Mouse (Mus musculus) fibroblast of lung, adult 2 months (primary cell): ENCODE measurements around the gene Spocd1.
"Not testable (repeated sequence)": the region's sequence is repeated elsewhere in the genome, so short reads cannot be mapped to it uniquely, and the experiment has no call there.

Experiments
- DNase-seq: peaks from one replicate; pipeline ENCODE4 v3.0.0-alpha.2; 2011; ENCODE audit warnings: low read depth

Spocd1 gene

DNA sequence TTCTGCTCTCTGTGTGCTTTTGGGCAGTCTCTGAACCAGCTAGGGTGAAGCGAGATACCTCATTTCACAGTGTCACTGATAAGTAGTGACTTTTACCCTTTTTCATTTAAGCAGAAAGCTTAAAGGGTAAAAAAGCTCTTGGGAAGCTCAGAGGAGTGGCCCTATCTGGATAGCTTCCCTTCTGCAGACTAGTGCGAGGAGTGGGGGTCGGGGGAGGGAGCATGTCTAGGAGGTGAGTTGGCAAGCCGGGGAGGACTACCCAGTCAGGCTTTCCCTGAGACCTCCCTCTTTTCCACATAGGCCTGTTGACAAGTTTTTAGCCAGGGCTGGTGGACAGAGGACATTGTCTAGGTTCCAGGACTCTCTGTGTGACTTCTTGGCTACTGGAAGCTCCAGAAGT is at the start of gene Spocd1:
Gene Spocd1, plus strand, starts transcription at position 301 of the 400 bp plus-strand sequence.
- no peak for DNase-seq

DNA sequence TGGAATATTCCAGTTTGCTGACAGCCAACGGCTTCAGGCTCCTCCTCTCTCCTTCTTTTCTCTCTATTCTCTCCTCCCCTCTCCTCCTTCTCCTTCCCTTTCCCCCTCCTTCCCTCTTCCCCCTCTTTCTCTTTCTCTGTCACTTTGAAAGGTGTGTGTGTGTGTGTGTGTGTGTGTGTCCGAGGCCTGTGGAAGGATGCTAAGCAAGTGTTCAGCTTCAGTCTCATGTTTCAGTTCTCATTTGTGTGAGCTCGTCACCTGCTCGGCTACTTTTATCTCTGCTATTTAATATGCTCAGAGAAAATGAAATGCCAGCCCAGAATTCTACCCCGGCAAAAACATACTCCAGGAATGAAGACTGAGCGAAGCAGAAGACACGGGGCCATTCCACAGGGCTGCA is 48.4 kb upstream of the Spocd1 start:
- no peak for DNase-seq

DNA sequence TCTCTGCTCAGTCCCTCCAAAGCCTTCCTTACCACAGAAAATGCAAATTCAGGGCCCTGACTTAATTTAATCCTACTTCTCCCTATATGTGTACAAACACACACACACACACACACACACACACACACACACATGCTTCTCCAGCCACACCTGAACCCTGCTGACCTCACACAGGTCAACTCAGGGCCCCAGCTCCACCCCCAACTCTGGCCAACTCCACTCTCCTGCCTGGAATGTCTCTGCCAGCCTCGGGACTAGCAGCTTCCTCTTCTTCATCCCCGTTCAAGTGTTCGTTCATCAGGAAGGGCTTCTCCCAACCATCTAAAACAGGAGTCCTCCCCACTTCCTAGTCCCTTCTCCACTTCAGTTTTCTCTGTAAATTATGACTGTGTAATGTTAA is 47.4 kb upstream of the Spocd1 start:
- no peak for DNase-seq

DNA sequence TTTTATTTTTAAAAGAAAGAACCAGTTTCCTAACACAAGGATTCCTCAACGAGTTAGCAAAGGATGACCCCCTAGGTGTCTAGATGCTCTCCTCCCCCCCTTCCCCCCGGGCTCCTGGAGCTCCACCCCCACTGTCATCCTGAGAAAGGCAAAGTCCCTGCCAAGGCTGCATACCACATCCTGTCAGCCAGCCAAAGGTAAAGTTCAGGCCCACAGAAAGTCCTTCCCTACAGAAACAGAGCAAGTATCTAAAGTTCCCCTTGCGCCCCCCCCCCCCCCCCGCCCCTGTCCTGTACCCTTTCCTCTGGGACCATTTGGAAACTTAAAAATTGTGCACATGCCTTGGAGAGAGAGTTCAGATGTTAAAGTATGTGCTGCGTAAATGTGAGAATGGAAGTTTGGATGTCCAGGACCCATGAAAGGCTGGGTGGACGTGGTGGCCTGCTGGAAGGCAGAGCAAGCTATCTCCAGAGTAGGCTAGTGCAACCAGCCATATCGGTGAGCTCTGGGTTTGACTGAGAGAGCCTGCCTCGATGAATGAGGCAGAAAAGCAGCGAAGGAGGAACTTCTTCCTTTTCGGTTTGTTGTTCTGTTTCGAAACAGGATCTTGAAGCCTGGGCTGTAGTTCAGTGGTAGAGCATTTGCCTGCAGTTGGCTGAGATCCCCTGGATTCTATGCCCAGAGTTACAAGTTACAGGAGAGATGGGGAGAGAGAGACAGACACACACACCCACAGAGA is 46.3 kb upstream of the Spocd1 start:
- peak; percentile 29 for DNase-seq

DNA sequence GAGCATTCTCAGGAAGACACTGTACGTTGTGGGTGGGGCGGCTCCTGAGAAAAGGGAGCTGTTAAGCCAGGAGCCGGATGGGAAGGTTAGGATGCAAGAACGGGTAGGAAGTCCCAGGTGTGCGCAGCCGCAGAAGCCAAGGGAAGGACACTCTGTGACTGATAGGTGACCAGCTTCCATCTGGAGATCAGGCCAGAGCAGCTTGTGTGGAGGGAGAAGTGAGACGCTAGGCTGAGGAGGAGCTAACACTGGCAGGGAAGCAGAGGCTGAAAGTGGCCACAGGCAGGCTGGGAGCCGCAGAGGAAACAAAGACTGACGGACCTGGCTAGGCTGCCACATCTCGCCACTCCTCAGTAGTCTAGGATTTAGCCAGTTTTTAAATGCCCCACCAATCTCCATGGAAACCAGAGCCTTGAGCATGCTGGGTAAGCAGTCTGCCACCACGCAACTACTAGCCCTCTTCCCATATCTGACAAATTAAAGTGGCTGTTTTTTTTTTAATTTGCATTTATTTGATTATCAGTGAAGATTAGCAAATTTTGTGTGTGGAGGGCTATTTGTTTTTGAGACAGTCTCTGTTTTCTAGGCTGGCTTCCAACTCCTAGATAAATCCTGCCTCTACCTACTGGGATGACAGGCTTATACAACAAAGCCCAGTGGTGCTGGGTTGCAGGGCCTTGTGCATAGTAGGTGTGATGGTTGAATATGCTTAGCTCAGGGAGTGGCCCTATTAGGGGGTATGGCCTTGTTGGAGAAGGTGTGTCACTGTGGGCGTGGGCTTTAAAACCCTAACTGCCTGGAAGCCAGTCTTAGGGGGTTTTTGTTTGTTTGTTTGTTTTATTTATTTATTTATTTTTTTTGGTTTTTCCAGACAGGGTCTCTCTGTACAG is 44.8 kb upstream of the Spocd1 start:
- no peak for DNase-seq

DNA sequence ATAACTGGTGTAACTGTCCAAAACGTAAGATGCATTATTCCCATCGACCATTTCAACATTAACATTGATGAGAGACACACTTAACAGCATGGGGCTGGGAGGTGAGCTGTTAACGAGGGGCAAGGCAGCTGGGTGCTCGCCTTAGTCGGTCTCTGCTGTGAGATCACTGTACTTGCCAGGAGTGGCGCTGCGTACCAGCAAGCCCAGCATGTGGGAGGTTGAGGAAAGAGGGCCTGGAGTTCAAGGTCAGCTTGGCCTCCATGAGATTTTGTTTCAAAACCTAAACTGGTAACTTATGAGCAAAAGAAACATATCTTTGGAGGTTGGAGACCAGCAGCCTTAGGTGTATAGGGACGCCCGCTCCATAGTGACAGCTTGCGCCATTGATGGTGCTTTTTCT is 39.4 kb upstream of the Spocd1 start:
- no peak for DNase-seq

DNA sequence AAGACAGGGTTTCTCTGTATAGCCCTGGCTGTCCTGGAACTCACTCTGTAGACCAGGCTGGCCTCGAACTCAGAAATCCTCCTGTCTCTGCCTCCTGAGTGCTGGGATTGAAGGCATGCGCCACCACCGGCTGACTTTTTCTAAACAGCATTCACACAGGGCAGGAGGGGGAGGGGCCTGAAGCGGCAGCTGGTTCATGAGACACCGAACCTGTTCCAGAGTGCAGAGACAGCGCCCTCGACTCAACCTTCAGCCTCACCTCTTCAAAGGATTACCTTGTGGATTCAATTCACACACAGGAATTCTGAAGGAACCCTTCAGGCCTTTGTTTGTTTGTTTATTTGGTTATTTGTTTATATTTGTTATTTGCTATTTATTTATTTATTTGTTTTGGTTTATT is 39.0 kb upstream of the Spocd1 start:
- DNase-seq, result no peak

DNA sequence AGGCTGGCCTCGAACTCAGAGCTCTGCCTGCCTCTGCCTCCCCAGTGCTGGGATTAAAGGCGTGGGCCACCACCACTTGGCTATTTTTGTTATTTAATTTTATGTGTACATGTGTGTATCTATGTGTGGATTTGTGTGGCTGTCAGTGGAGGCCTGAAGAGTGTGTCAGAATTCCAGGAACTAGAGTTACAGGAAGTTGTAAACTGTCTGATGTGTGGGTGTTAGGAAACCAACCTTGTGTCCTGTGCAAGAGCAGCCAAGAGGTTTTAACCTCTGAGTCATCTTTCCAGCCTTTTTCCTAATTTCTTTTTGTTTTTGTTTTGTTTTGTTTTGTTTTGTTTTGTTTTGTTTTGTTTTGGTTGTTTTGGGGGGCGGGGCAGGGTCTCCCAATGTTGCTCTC is 34.2 kb upstream of the Spocd1 start:
- DNase-seq, result no peak

DNA sequence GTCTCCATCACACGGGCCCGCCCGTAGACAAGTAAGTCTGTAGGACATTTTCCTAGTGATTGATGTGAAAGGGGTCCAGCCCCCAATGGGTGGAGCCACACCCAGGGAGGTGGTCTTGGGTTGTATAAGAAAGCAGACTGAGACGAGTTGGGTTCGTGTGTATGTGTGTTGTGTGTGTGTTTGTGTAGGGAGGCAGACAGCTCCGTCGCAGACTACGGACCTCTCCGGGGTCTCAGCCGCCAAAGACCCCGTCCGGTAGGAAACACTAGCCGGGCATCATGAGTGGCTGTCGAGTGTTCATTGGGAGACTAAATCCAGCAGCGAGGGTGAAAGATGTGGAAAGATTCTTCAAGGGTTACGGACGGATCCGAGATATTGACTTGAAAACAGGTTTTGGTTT is 30.2 kb upstream of the Spocd1 start:
- not testable (repeated sequence) for DNase-seq

DNA sequence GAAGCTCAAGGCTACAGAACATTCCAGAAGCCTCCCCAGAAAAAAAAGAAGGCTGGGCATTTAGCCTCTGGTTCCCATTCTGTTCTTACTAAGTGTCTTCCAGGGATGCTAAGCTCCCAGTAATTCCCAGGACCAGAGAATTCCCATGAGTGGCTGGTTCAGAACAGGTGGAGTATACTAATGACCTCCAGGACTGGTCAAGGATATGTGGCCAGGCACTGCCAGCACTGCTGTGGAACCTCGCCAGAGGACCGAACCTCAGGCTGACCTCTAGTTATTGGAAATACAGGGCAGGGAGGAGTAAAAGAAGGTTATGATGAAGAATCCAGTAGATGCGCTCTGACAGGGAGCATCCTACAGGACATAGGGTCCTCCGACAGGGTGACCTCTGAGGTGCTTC is 26.7 kb upstream of the Spocd1 start:
- DNase-seq, result no peak

DNA sequence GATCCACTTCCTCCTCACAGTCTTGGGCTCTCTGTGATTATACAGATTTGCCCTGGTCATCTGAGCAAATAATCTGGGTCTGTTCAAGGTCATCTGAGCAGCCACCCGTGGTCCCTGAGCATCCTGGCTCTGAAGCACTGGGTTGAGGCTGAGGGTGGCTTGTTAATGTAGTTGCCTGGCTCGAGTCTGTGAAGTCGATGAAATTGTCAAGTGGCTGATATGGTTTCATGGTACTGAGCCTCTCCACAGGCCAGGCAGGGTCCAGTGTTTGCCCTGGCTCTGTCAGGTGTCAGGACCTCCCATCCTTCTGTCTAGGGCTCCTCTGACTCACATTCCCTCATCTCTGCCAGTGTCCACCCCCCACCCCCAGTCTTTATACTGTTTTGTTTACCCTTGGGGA is 25.5 kb upstream of the Spocd1 start:
- DNase-seq, result no peak

DNA sequence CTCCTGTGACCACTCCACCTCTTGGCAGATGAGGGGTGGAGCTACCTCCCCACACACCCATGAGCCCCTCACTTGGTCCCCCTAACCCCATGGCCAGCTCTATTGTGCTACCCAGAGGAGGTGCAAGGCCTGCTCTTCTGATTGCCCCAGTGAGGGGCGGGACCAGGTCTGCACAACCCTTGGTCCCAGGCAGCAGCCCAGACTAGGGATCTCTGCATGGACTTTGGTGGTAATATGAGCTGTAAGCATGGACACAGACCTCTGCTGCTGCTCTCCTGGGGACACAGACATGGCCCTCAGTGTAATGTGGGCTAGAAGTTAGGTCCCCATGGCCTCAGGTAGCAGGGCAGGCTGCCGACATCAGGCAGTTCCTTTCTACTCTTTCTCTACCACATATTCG is 24.0 kb upstream of the Spocd1 start:
- DNase-seq, result no peak

DNA sequence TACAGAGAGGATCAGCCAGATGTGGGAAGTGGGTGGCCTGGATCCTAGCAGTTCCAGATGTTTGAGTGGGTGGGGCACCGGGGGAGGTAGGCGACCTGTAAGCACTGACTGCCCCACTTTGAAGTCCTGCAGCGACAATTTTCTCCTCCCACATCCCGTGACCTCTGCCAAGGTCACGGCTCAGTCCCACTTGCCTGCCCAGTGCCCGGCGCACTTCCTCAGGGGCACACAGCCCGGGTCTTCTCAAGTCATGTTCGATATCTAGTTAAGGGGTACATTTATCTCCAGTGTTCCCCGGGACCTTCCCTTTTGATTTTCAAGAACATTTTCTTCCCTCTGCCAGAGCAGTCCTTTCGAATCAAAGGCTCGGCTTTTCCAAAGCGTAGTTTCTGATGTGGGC is 23.0 kb upstream of the Spocd1 start:
- no peak for DNase-seq

DNA sequence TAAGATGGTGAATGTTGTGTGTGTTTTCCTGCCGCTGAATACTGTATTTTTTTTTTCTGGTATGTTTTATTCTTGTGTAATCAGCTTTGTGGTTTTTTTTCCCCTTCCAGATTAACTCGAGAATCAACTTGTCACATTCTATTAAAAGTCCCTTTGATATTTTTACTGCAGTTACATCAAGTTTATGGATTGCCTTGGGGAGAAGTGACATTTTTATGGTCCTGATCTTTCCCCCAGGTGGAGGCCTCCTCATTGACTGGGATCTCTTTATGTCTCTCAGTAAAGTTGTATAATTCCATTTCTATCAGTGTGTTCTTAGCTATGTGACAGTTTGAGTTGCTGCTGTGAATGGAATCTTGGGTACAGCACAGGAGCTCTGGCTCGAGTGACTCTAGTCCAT is 20.2 kb upstream of the Spocd1 start:
- no peak for DNase-seq

DNA sequence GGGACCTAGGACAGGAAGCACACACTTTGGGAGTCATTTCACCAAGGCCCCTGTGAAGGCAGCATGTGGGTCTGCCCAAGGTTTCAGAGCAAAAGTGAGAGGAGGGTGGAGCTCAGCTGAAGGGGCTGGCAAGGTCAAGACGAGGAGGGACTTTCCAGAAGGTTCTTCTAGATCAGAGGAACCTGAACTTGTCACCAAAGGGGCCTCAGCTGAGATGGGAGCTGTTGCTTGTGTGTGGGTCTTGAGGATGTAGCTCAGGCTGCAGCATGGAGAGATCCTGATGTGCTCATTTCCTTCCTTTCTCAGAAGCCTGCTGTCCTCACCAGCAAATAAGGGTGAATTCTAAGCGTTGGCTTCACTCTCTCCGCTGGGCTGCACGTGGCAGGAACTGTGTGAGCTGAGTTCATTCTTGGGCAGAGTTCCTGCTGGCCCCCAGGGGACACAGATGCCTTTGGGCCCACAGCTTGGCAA is 19.8 kb upstream of the Spocd1 start:
- no peak for DNase-seq

DNA sequence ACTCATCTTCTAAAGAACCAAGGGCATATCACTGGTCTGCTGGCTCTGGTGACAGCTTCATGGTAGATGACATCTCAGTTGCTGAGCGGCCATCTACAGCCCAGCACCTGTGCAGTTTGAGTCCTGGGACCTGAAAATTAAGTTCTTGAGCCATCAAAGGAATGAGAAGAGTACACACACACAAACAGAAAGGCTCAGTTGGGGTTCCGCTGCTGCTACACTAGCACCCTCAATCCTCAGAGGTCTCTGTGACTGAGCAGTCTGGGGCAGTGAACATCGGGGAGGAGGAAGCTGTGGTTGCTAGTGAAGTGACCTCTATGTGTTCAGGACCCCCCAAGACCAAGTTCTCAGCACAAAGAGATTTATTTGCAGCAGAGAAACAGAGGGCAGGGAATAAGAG is 16.1 kb upstream of the Spocd1 start:
- DNase-seq, result no peak

DNA sequence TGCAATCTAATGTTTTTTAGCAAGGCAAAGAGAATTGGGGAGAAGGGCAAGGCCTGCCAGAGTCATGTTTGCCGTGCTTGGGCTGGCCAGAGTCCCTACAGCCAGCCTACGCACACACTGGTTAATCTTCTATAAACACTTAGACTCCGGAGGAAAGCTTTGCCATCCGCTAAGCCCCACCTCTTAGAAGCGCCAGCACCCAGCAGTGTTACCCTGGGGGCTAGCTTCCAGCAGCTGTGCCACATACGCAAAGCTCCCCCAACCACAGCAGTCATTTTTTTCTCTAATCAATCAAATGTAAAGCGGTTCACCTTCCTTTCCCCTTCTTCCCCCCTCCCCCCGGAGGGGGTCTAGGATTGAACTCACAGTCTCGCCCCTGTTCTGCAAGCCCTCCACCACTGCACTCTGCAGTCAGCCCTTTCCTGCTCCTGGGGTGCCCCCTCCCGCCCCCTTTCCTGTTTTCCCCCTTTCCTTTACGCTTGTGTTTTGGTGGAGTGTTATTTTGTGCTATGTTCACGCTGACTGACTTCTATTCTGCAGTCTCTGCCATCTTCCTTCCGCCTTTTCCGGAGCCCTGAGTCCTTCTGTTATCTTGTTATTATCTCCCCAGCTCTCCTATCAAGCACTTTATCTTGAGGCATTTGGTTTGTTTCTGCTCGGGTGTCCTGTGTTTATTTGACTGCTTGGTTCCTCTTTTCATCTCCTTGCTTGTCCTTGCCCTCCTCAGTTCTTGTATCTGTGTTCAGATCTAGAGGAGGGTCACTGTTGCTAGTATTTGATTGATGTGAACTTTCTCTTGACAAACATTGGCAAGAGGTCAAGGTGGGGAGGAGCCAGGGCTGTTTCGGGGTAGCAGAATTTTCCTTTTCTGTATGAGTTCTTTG is 15.0 kb upstream of the Spocd1 start:
- DNase-seq, result peak; percentile 13

DNA sequence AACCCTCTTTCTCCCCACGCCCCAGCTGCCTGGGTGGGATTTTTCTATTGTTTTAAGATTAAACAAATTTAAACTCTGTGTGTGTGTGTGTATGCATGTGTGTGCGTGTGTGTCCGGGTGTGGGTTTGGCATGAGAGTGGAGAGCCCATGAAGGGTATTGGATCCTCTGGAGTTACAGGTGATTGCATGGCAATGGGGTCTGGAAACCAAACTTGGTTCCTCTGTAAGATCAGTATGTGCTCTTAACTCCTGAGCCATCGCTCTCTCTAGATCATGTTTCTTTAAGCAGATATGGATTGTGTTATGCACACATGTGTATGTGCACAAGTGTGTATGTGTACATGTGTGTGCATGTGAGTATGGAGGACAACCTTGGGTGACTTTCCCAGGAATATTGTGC is 14.4 kb upstream of the Spocd1 start:
- no peak for DNase-seq

DNA sequence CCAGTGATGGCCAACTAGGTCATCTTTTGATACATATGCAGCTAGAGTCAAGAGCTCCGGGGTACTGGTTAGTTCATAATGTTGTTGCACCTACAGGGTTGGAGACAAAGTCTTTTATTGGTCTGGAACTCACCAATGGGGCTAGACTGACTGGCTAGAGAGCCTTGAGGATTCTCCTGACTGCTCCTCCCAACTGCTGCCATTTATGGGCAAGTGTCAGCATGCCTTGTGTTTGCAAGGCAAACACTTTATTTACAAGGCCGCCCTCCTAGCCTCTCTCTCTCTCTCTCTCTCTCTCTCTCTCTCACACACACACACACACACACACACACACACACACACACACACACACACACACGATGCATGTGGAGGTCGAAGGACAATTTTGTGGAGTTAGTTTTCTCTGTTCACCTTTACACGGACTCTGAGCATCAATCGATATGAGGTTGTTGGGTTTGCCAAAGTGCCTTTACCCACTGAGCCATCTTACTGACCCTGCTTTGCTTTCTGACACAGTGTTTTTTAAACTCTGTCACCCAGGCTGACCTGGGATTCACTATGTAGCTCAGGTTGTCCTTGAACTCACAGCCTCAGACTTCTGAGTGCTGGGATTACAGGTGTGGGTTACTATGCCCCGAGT is 13.6 kb upstream of the Spocd1 start:
- DNase-seq, result no peak

DNA sequence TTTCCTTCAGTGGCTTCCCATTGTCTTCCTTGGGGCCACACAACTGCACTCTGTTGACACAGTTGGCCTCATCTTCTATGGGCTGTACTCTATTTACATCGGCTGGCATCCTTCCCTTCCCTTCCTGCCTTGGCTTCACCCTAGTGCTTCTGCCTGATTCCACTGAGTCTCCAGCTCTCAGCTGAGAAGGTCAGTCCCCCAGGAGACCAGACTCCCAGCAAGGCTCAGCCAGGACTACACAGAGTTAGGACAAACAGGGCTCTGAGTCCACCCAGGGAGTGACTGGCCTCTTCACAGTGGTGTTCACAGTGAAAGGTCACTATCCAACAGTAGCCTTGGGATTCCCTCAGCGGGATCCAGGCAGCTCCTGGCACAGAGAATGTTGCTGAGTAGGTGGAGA is 12.9 kb upstream of the Spocd1 start:
- DNase-seq, result no peak

DNA sequence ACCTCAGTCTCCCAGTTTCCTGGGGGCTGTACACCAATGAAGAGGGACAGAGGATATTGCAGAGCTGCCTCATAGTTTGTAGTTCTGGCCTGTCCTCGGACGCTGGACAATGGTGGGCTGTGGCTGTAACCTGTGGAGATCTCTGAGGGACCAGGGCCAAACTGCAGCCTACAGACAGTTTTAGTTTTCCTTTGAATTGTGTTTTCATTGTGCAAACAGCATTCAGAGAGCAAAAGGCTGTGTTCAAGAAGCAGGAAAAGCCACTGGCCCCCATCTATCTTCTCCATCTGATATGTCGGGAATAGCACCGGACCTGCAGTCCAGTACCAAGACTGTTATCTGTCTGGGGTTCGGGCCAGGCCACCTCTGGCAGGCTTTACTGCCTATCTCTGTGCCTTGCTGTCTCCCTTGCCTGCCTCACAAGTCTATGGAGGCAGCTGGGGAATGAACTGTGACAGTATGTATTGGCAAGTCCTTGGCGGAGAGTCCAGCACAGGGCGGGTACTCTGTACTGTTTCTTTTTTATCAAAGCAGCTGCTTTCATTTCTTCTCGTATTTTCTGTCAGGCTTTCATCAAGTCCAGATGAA is 11.9 kb upstream of the Spocd1 start:
- no peak for DNase-seq

DNA sequence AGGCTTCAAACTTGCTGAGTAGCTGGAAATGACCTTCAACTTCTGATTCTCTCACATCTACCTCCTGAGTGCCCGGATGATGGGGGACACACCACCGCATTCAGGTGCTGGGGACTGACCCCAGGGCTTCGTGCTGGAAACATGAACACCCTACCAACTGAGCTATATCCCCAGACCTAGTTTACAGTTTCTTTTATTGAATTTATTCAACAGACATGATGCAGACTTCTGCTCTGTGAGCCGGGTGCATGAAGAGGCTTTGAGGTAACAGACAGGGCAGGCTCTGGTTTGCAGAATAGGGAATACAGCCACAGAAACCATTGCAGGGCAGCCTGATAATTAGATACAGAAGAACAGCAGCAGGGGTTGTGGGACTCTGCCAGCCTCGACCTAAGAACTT is 10.6 kb upstream of the Spocd1 start:
- no peak for DNase-seq
